In the genomic region with DNA sequence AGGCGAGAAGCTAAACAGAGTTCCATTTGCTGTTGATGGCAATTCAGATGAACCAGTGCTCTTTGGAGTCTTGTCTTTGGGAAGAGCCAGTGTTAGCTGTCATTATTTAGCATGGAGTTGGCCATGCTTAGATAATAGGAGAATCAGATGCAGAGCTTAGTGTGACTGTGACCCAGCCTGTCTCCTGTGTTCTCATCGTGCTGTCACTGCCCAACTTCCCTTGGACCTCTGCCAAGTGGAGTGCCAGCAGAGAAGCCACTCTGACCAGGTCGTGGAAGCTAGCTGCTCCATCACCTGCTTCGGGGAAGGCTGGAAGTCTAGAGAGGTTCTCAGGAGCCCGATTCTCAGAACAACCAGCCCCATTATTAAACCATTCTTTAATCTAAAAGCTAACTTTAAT, we compare ENCODE assay signal across 21 mouse cellular contexts.
A peak's percentile ranks its signal among the peaks of the same experiment; 100 is the strongest.
DNase-seq lines count a peak whose midpoint lies in the region; ATAC-seq lines count a peak whose summit lies in the region.
"Had no signal": no experiment of that assay in that cellular context is flagged by ENCODE, and none has a peak within 500 bp of the region (broad histone marks: within the 10 kb centered on the region; RNA-seq: fewer than 3 reads in every experiment).

No protein-coding gene starts in this region.

- H3K36me3 ChIP-seq in heart, embryonic 15.5 days: no peaks in the 10 kb centered on the region
- H3K36me3 ChIP-seq: G1E; liver, embryonic 15.5 days; neural tube, embryonic 13.5 days had no signal

- intact Hi-C loops in left cerebral cortex, postnatal 4 days (cut with DNase I): no loop called here
- intact Hi-C loops in left cerebral cortex, postnatal 10 days (cut with DNase I): no loop called here

- H3K4me2 ChIP-seq in heart, embryonic 15.5 days: no peak overlapping the region
- H3K4me2 ChIP-seq: embryonic facial prominence, embryonic 12.5 days; limb, embryonic 15.5 days; liver, embryonic 15.5 days; midbrain, embryonic 11.5 days; neural tube, embryonic 13.5 days had no signal

- ATAC-seq in heart, embryonic 15.5 days (replicated peaks; ENCODE audit: insufficient number of reproducible peaks, insufficient read depth, low FRiP score, low read depth): 0 out of 2 replicates have a peak, but pooled peaks have one; percentile 55
- ATAC-seq: forebrain, embryonic 16.5 days had no signal

- H3K4me3 ChIP-seq in heart, embryonic 15.5 days: no peak overlapping the region
- H3K4me3 ChIP-seq: embryonic facial prominence, embryonic 12.5 days; hindbrain, embryonic 10.5 days; limb, embryonic 15.5 days; liver, embryonic 15.5 days; neural tube, embryonic 13.5 days had no signal

- H3K9me3 ChIP-seq in heart, embryonic 15.5 days (replicated peaks): no peaks in the 10 kb centered on the region
- H3K9me3 ChIP-seq: embryonic facial prominence, embryonic 12.5 days; hindbrain, embryonic 10.5 days; limb, embryonic 15.5 days; liver, embryonic 15.5 days; neural tube, embryonic 13.5 days had no signal

- H3K27me3 ChIP-seq in heart, embryonic 15.5 days: no peaks in the 10 kb centered on the region
- H3K27me3 ChIP-seq: embryonic facial prominence, embryonic 12.5 days; limb, embryonic 15.5 days; liver, embryonic 15.5 days had no signal

- H3K27ac ChIP-seq in heart, embryonic 15.5 days: no peak overlapping the region
- H3K27ac ChIP-seq: embryonic facial prominence, embryonic 12.5 days; hindbrain, embryonic 10.5 days; limb, embryonic 15.5 days; liver, embryonic 15.5 days; neural tube, embryonic 13.5 days had no signal

- WGBS in heart, embryonic 15.5 days: 43% methylated on average over 5 of the region's 5 CpGs

- H3K9ac ChIP-seq in heart, embryonic 15.5 days: no peak overlapping the region
- H3K9ac ChIP-seq: embryonic facial prominence, embryonic 12.5 days; limb, embryonic 15.5 days; liver, embryonic 15.5 days; neural tube, embryonic 13.5 days had no signal

- peaks cover 25% of the 10 kb centered on the region for H3K4me1 ChIP-seq in heart, embryonic 15.5 days (replicated peaks)
- H3K4me1 ChIP-seq: liver, embryonic 15.5 days had no signal

- peak; percentile 73 for DNase-seq in adrenal gland, adult 2 months
- DNase-seq in adrenal gland, adult 18-20 months (ENCODE audit: low spot score in 2 of 2): no peak
- no peak for DNase-seq in heart, adult 8-10 months (ENCODE audit: low spot score)
- DNase-seq in left cerebral cortex, postnatal 4 days: peak; percentile 67
- DNase-seq in left cerebral cortex, adult 9 months (ENCODE audit: low spot score in 2 of 2): no peak
- peak; percentile 72 to 76 for DNase-seq in adrenal gland, postnatal 36 days
- DNase-seq in left cerebral cortex, postnatal 10 days (ENCODE audit: extremely low spot score in 1 of 2, low spot score in 2 of 2): no peak
- DNase-seq: cerebellum, adult 2 months; kidney, adult 18-20 months; spleen, adult 18-20 months; thymus, adult 18-20 months; thymus, postnatal 4 days had no signal

Comparison
In these comparisons a context has a peak if more than half of its experiments do, and no peak if none do; other contexts are left out.
1. DNase-seq: peak in adrenal gland, adult 2 months (single experiment), left cerebral cortex, postnatal 4 days (single experiment) and adrenal gland, postnatal 36 days (2 of 2); none in adrenal gland, adult 18-20 months (0 of 2), heart, adult 8-10 months (single experiment), left cerebral cortex, adult 9 months (0 of 2) and left cerebral cortex, postnatal 10 days (0 of 2).